Mouse (Mus musculus): ENCODE measurements at regions not wholly inside any gene's neighbourhood (a gene's known extent, or its start where the extent isn't known, plus 50 kb on each side); places are given as distances from the start of the nearest gene placed in this dataset.
A peak's percentile ranks its signal among the peaks of the same experiment; 100 is the strongest.
"Not testable (repeated sequence)": the region's sequence is repeated elsewhere in the genome, so short reads cannot be mapped to it uniquely, and the experiment has no call there.

DNA sequence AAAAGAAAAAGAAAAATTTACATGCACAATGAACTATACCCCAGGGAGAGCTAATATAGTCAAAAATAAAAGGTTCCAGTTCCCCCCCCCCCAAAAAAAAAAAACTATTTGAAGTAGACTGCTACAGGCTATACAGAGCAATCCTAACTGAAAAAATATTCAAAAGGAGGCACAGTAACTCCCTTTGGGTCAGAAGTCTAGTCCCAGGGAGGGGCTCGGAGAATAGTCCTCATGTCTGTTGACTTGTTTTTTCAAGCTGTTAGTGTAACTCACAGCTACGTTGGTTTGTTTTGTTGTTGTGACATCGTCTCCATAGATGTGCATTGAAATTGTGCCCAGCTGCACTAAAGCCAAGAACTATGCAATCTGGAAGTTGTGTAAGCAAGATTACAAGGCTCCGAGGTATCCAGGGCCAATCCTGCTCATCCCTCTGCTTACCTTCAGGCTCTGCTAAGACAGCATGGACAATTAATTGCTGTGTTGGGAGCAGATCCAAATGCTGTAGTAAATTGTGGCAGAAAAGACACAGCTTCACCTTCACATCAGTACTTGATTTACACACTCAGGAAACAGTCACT is 137.2 kb upstream of the Pnpt1 start:
- DNase-seq (ENCODE audit: low spot score), result peak; percentile 90

DNA sequence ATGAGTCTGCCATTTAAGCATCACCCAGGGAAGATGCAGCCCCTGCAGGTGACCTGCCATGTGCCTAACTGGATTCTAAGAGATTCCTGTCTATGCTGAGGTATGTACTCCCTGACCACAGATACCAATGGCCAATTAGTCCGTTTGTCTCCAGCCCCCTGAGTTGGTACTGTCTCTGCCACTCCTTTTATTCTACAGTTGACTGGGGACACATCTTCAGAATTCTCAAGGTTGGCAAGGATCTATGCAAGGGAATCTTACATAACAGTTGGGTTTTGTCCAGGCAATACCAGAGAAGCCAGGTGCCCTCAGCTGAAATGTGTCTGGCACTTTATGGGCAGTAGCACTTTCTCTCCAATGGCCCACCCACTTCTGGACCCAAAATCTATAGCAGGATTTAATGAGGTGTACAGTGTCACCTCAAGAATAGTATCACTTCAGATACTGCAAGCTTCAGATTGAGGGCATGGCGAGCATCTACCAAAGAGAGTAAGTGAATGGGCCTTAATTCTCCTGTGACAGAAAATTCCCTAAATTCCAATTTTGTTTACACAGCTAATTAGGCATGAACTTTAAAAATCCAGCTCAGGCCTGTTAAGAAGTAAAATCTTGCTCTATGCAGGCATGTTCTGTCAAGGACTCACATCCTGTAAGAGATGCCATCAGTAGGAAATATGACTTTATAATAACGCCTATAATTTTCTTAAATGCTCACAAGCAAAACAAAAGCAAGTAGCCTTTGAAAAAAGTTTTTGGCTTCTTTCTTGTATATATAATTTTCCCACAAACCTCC is 132.0 kb upstream of the Pnpt1 start:
- DNase-seq (ENCODE audit: low spot score), result no peak

DNA sequence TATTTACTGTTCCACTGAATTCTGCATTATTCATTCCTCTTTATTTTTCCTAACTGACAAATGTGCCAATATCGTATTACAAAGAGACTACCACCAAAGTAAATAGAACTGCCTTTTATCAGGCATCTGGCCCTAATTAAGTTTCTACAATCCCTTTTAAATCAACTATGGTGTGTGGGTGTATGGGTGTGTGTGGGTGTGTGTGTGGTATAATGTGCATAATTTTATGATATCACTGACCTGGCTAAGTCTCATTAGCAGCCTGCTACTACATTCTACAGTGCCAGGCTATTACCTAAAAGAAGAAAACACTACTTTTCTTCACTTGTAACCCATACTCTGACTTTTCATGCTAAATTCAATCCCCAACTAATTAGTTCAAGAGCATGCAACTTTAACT is 131.3 kb upstream of the Pnpt1 start:
- no peak for DNase-seq (ENCODE audit: low spot score)

DNA sequence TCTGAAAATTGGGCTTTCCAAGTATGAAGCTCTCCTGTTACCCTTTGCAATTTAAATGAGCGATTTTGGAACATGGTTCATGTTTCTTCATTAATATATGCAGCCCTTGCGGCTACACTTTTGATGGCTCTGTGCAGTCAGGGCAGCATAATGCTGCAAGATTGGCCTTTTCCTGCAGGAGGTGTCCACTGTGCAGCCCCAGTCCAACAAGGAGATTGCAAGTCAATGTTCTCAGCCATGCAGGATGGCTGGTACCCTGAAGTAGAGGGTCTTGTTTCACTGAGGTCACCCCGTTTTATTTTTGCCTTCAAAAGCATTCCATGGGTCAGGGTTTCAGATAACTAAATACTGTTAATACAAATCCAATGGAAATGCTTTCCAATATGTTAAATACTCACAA is 130.9 kb upstream of the Pnpt1 start:
- no peak for DNase-seq (ENCODE audit: low spot score)

DNA sequence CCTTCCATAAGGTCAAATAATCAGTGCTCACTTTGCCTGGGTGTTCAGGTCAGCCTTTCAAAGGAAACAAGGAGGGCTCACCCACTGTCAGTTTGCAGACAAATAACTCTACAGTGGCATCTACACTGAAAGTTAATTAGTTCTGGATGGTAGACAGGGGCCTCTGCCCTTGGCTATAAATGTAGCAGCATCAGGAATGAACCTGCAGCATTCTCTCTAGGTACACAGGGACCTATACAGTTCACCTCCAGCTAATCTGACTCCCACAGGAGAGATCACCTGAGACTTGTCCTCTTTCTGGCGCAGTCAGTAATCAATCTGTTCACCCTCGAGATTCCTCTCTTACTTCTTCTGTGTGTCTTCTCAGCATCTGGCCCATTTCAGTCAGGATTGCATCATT is 130.3 kb upstream of the Pnpt1 start:
- DNase-seq (ENCODE audit: low spot score), result no peak

DNA sequence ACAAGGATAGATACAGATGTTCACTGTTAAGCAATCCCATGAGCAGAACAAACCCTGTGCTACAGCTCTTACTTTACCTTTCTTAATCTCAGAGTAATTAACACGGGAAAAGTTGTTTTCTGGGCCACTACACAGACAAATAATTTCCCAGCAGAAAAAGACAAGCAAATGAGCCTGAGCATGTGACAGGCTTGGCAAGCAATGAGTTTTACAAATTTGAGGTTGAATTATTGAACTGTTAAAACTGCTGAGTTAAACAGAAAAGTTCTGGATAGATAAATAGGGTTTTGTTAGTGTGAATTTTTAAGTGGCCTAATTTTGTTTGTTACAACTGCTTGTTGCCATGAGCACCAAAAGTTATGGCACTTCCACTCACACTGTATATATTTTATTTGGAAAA is 113.1 kb upstream of the Pnpt1 start:
- peak; percentile 22 for DNase-seq (ENCODE audit: low spot score)

DNA sequence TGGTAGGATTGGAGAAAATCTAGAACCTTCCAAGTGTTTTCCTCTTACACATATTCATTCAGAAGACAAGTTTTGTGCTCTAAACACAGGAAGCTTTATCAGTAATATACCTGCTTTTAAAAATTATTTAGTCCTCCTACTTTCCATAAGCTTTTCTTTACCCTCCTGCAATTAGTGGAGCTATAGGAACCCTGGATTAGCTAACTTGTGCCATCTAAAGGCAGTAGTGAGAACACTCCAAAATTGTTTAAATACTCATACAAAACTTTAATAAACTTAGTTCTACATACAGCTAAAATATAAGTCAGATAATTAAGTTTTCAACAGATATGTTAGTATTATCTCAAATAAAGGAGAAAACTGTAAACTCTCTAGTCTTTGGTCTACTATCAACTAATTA is 89.7 kb upstream of the Pnpt1 start:
- DNase-seq (ENCODE audit: low spot score), result peak; percentile 57

DNA sequence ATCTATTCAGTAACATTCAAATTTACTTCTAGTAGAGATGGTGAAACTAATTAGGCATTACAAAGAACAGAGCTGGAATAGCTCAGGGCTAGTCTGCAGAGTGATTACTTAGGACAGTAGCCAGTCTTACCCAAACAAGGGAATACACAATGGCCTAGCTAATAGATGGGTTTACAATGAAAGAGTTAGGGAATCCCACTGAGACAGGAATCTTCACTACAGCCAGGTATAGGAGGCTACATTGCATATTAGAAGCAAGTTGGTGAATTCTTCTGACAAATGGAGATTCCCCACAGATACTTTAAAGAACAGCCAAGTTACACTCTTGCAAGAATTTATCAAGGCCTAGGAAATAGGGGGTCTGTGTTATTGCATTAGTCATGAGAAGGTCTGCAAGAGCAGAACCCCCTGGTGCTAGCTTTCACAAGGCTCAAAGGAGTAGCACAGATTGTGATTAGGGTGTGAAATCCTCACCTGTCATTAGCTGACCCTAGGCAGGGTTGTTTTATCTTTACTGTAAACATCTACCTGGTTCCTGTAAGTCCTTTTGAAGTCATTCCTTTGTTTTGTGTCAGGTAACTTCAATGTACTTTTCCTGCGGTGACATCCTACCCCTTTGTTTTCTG is 82.4 kb upstream of the Pnpt1 start:
- DNase-seq (ENCODE audit: low spot score), result not testable (repeated sequence)

DNA sequence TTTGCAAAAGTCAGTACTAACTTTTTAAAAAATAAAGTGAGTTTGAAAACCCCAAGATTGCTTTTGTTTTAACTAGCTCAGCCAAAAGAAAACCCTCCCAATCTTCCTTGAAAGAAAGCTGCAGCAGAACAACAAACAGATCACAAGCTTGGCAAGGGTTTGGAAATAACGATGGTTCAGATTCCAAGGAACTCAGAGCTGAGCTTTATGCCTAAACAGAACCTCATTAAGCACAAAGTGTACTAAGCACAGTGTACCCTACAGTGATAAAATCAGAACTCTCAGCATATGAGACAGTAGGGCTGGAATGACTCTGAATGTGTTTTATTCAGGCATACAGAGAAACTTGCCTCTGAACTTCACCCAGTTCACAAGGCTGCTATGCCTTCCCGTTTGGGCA is 77.9 kb upstream of the Pnpt1 start:
- DNase-seq (ENCODE audit: low spot score), result no peak

DNA sequence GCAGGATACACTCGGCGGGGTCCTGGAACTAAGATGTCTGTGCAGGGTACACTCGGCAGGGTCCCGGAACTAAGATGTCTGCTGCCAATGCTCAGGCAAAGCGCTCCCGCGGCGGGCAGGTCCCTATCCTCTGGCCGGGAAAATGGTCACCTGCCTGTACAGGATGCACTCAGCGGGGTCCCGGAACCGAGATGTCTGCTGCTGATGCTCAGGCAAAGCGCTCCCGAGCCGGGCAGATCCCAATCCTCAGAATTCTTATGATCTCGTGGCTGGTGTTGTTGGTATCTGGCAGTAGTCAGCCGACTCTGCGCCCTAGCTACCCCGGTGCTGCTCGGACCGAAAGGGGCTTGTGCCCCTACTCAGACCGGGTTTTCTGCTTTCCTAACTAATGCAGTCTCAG is 61.0 kb upstream of the Pnpt1 start:
- DNase-seq (ENCODE audit: low spot score), result not testable (repeated sequence)

DNA sequence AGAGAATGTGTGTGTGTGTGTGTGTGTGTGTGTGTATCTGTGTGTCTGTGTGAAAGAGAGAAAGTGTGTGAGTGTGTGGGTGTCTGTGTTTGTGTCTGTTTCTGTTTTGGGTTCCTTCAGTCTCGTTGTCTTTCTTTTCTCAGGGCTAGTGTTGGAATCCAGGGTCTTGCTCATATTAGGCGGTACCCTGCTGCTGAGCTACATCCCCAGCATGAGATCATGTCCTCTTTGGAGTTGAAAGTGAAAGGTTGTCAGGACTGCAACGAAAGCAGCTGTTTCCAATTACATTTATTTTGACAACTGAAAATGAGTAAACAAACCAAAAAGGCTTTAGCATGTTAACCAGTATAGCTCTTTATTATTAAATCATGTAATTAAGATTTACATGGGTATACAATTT is 58.3 kb upstream of the Pnpt1 start:
- no peak for DNase-seq (ENCODE audit: low spot score)

Data from adipocyte (in vitro differentiated cells).